Mouse (Mus musculus) olfactory bulb, adult 2 months (tissue): ENCODE data around the gene Rapsn.

Experiments
- CTCF ChIP-seq: fragments of 200-500 bp; IDR thresholded peaks from 2 replicates; pipeline ENCODE4 v1.5.1; 2012; ENCODE audit warnings: low read depth, mild to moderate bottlenecking, low read length, moderate library complexity; ENCODE audit not compliant: insufficient read depth
- POLR2A ChIP-seq: fragments of 200-500 bp; IDR thresholded peaks from 2 replicates; pipeline ENCODE4 v1.6.1; 2012; ENCODE audit warnings: mild to moderate bottlenecking, low read depth, low read length, moderate library complexity; ENCODE audit not compliant: insufficient read depth

DNA sequence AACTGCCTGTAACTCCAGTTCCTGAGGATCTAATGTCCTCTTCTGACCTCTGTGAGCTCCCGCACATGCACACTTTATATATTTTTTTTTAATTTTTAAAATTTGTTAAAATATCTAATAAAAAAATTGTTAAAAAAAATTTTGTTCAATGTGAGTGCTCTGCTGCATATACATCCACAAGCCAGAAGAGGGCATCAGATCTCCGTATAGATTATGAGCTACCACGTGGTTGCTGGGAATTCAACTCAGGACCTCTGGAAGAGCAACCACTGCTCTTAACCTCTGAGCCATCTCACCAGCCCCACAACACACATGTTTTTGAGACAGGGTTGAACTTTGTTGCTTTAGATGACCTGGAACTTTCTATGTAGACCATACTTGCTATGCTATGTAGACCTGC is 2.4 kb upstream of the Rapsn start:
- TF ChIP-seq CTCF = no peak
- TF ChIP-seq POLR2A = no peak
